Mouse (Mus musculus): ENCODE data around the gene Hspa8. TPM values are rescaled to one million over a fixed set of nuclear protein-coding genes. Genes with fewer than 3 reads are reported as not detected.
A peak's percentile ranks its signal among the peaks of the same experiment; 100 is the strongest.

Hspa8 gene
- polyA plus RNA-seq, 1 experiment from 2014 or later: 2,391 TPM

GRCm38 (mm10) chr9:40805263-40805662, 4.5 kb downstream of the Hspa8 start:
- Histone ChIP-seq H3K4me2 (ENCODE audit: low read depth, low read length) (no peak overlapping the region), H3K36me3 (ENCODE audit: control insufficient read depth, insufficient read depth, low read length) (peaks cover 29% of the 10 kb centered on the region), H3K27ac (ENCODE audit: low read length) (no peak overlapping the region), H3K4me3 (ENCODE audit: low read length) (peak overlapping the region; percentile 4), H3K9ac (ENCODE audit: low read length) (no peak overlapping the region; the same call in 1 of the 2 replicates), H3K27me3 (ENCODE audit: control insufficient read depth, insufficient read depth, low read depth, low read length) (no peaks in the 10 kb centered on the region), H3K4me1 (replicated peaks; ENCODE audit: control insufficient read depth, insufficient read depth, low read length) (peaks cover 33% of the 10 kb centered on the region), H3K9me3 (ENCODE audit: control insufficient read depth, low read length) (no peaks in the 10 kb centered on the region)
- ATAC-seq (ENCODE audit: low read depth): no peak
- 39% methylated on average over 2 of the region's 2 CpGs for WGBS

GRCm38 (mm10) chr9:40806440-40807288, 5.9 kb downstream of the Hspa8 start:
- no peak overlapping the region for H3K9ac ChIP-seq (ENCODE audit: low read length)
- H3K27me3 ChIP-seq (ENCODE audit: control insufficient read depth, insufficient read depth, low read depth, low read length): no peaks in the 10 kb centered on the region
- peak overlapping the region; percentile 69 for H3K27ac ChIP-seq (ENCODE audit: low read length)
- peak; percentile 26 for ATAC-seq (ENCODE audit: low read depth)
- H3K4me2 ChIP-seq (ENCODE audit: low read depth, low read length): no peak overlapping the region
- peaks cover 29% of the 10 kb centered on the region for H3K36me3 ChIP-seq (ENCODE audit: control insufficient read depth, insufficient read depth, low read length)
- H3K9me3 ChIP-seq (ENCODE audit: control insufficient read depth, low read length): no peaks in the 10 kb centered on the region
- H3K4me3 ChIP-seq (ENCODE audit: low read length): no peak overlapping the region
- peaks cover 33% of the 10 kb centered on the region for H3K4me1 ChIP-seq (replicated peaks; ENCODE audit: control insufficient read depth, insufficient read depth, low read length)
- 14% methylated on average over 5 of the region's 5 CpGs for WGBS

- peak; percentile 32; the same call in 1 of the 2 replicates for ATAC-seq (ENCODE audit: low read depth)
- Histone ChIP-seq H3K27me3 (ENCODE audit: control insufficient read depth, insufficient read depth, low read depth, low read length) (no peaks in the 10 kb centered on the region), H3K4me1 (replicated peaks; ENCODE audit: control insufficient read depth, insufficient read depth, low read length) (peaks cover 33% of the 10 kb centered on the region), H3K36me3 (ENCODE audit: control insufficient read depth, insufficient read depth, low read length) (peaks cover 29% of the 10 kb centered on the region), H3K4me2 (ENCODE audit: low read depth, low read length) (no peak overlapping the region), H3K27ac (ENCODE audit: low read length) (peak overlapping the region; percentile 69), H3K9me3 (ENCODE audit: control insufficient read depth, low read length) (no peaks in the 10 kb centered on the region), H3K9ac (ENCODE audit: low read length) (no peak overlapping the region), H3K4me3 (ENCODE audit: low read length) (no peak overlapping the region)
- 10% methylated on average over 11 of the region's 11 CpGs for WGBS
Measured at GRCm38 (mm10) chr9:40807289-40807920, 6.6 kb downstream of the Hspa8 start.

- no peak overlapping the region for H3K9ac ChIP-seq (ENCODE audit: low read length)
- H3K9me3 ChIP-seq (ENCODE audit: control insufficient read depth, low read length): no peaks in the 10 kb centered on the region
- WGBS: 24% methylated on average over 16 of the region's 16 CpGs
- peak; percentile 18; the same call in 1 of the 2 replicates for ATAC-seq (ENCODE audit: low read depth)
- H3K27me3 ChIP-seq (ENCODE audit: control insufficient read depth, insufficient read depth, low read depth, low read length): no peaks in the 10 kb centered on the region
- H3K4me2 ChIP-seq (ENCODE audit: low read depth, low read length): no peak overlapping the region
- H3K4me3 ChIP-seq (ENCODE audit: low read length): no peak overlapping the region
- peak overlapping the region; percentile 69; the same call in 1 of the 2 replicates for H3K27ac ChIP-seq (ENCODE audit: low read length)
- peaks cover 26% of the 10 kb centered on the region for H3K36me3 ChIP-seq (ENCODE audit: control insufficient read depth, insufficient read depth, low read length)
- peaks cover 33% of the 10 kb centered on the region for H3K4me1 ChIP-seq (replicated peaks; ENCODE audit: control insufficient read depth, insufficient read depth, low read length)
Measured at GRCm38 (mm10) chr9:40808061-40808906, 7.5 kb downstream of the Hspa8 start.

- no peak overlapping the region for H3K4me2 ChIP-seq (ENCODE audit: low read depth, low read length)
- H3K4me1 ChIP-seq (replicated peaks; ENCODE audit: control insufficient read depth, insufficient read depth, low read length): peaks cover 29% of the 10 kb centered on the region
- no peak overlapping the region for H3K27ac ChIP-seq (ENCODE audit: low read length)
- peaks cover 21% of the 10 kb centered on the region for H3K36me3 ChIP-seq (ENCODE audit: control insufficient read depth, insufficient read depth, low read length)
- no peaks in the 10 kb centered on the region for H3K9me3 ChIP-seq (ENCODE audit: control insufficient read depth, low read length)
- ATAC-seq (ENCODE audit: low read depth): no peak
- H3K4me3 ChIP-seq (ENCODE audit: low read length): no peak overlapping the region
- no peak overlapping the region for H3K9ac ChIP-seq (ENCODE audit: low read length)
- WGBS: 55% methylated on average over 8 of the region's 8 CpGs
- no peaks in the 10 kb centered on the region for H3K27me3 ChIP-seq (ENCODE audit: control insufficient read depth, insufficient read depth, low read depth, low read length)
Measured at GRCm38 (mm10) chr9:40808907-40809280, 8.1 kb downstream of the Hspa8 start.

GRCm38 (mm10) chr9:40811860-40812259, 11.1 kb downstream of the Hspa8 start:
- no peak overlapping the region for H3K9ac ChIP-seq (ENCODE audit: low read length)
- no peak for ATAC-seq (ENCODE audit: low read depth)
- no peak overlapping the region for H3K4me3 ChIP-seq (ENCODE audit: low read length)
- H3K9me3 ChIP-seq (ENCODE audit: control insufficient read depth, low read length): no peaks in the 10 kb centered on the region
- H3K36me3 ChIP-seq (ENCODE audit: control insufficient read depth, insufficient read depth, low read length): no peaks in the 10 kb centered on the region
- H3K27ac ChIP-seq (ENCODE audit: low read length): no peak overlapping the region
- H3K4me2 ChIP-seq (ENCODE audit: low read depth, low read length): no peak overlapping the region
- H3K4me1 ChIP-seq (replicated peaks; ENCODE audit: control insufficient read depth, insufficient read depth, low read length): peaks cover 10% of the 10 kb centered on the region
- H3K27me3 ChIP-seq (ENCODE audit: control insufficient read depth, insufficient read depth, low read depth, low read length): no peaks in the 10 kb centered on the region
- WGBS: 56% methylated on average over 2 of the region's 2 CpGs

- Histone ChIP-seq H3K27ac (ENCODE audit: low read length) (no peak overlapping the region), H3K4me1 (replicated peaks; ENCODE audit: control insufficient read depth, insufficient read depth, low read length) (no peaks in the 10 kb centered on the region), H3K4me3 (ENCODE audit: low read length) (no peak overlapping the region), H3K4me2 (ENCODE audit: low read depth, low read length) (no peak overlapping the region), H3K36me3 (ENCODE audit: control insufficient read depth, insufficient read depth, low read length) (no peaks in the 10 kb centered on the region), H3K9me3 (ENCODE audit: control insufficient read depth, low read length) (no peaks in the 10 kb centered on the region), H3K27me3 (ENCODE audit: control insufficient read depth, insufficient read depth, low read depth, low read length) (no peaks in the 10 kb centered on the region), H3K9ac (ENCODE audit: low read length) (no peak overlapping the region)
- no peak for ATAC-seq (ENCODE audit: low read depth)
- WGBS: 83% methylated on average over 7 of the region's 7 CpGs
Measured at GRCm38 (mm10) chr9:40814060-40814459, 13.3 kb downstream of the Hspa8 start.

GRCm38 (mm10) chr9:40817325-40818028, 16.7 kb downstream of the Hspa8 start:
- ATAC-seq (ENCODE audit: low read depth): no peak
- no peak overlapping the region for H3K4me2 ChIP-seq (ENCODE audit: low read depth, low read length)
- no peaks in the 10 kb centered on the region for H3K36me3 ChIP-seq (ENCODE audit: control insufficient read depth, insufficient read depth, low read length)
- no peak overlapping the region for H3K27ac ChIP-seq (ENCODE audit: low read length)
- no peaks in the 10 kb centered on the region for H3K9me3 ChIP-seq (ENCODE audit: control insufficient read depth, low read length)
- no peak overlapping the region for H3K9ac ChIP-seq (ENCODE audit: low read length)
- H3K4me1 ChIP-seq (replicated peaks; ENCODE audit: control insufficient read depth, insufficient read depth, low read length): peaks cover 7% of the 10 kb centered on the region
- WGBS: 77% methylated on average over 5 of the region's 5 CpGs
- H3K4me3 ChIP-seq (ENCODE audit: low read length): no peak overlapping the region
- no peaks in the 10 kb centered on the region for H3K27me3 ChIP-seq (ENCODE audit: control insufficient read depth, insufficient read depth, low read depth, low read length)
